Mouse (Mus musculus): Measurements from ENCODE around the gene Pccb. TPM values are rescaled to one million over a fixed set of nuclear protein-coding genes. Genes with fewer than 3 reads are reported as not detected.

The Pccb gene
- total RNA-seq, 2 experiments from 2014 or later = 43.5 to 45.5 TPM

GRCm38 (mm10) chr9:101072506-101072905 lies 37.8 kb upstream of the Pccb start:
- Histone ChIP-seq H3K27ac (peak overlapping the region; percentile 98), H3K4me3 (no peak overlapping the region; the same call in 1 of the 2 replicates)
- TF ChIP-seq CTCF (conservative IDR thresholded peaks at IDR 0.05) = no peak
- DNase-seq (ENCODE audit: low spot score in 2 of 2) = no peak

GRCm38 (mm10) chr9:101069781-101070180 lies 35.1 kb upstream of the Pccb start:
- DNase-seq (ENCODE audit: low spot score in 2 of 2) = no peak
- Histone ChIP-seq H3K27ac (no peak overlapping the region), H3K4me3 (no peak overlapping the region)
- TF ChIP-seq CTCF (conservative IDR thresholded peaks at IDR 0.05) = peak; percentile 60

DNA sequence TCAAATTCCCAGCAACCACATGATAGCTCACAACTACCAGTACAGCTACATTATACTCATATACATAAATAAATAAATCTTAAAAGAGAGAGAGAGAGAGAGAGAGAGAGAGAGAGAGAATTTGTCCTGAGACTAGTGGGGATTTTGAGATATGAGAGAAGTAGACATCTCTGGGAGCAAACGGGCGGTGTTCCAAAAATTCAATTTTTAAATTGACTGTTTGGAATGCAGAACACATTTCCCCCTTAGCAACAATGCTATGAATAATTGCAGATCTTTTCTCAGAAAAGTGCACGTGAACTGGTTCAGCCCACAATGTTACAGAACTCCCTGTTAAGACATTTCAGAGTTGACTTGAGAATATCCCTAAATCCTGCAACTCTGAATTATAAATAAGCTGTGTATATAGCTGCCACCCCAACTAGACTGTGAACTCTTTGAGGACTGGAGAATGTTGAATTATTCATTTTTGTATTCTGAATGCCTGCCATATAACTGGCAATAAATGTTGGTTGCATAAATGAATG lies 30.4 kb upstream of the Pccb start:
- Histone ChIP-seq H3K4me3 (no peak overlapping the region), H3K27ac (peak overlapping the region; percentile 78)
- no peak for DNase-seq (ENCODE audit: low spot score in 2 of 2)
- no peak for TF ChIP-seq CTCF (conservative IDR thresholded peaks at IDR 0.05)

DNA sequence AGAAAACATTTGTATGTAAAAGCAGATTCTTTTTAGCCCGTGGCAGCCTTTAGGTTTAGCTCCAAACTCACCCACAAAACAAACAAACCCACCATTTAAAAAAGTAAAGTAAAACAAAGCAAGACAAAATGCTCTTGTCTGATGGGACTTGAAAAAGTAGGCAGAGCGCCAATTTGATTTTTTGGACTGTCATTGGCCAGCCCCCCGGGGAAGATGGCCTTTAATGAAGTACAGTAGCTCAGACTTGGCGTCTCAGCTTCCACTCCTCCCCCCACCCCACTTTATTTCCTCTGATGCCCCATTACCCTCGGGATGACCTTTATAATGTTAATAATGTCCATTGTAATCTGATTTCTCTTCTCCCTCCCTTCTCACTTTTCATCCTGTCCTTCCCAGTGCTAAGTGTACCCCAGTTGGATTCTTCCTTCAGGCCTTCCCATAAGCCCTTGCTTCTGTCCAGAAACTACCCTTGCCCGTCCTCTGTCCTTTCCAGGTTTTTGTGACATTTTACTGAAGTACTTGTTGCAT lies 27.6 kb upstream of the Pccb start:
- H3K27ac ChIP-seq = no peak overlapping the region
- no peak for DNase-seq (ENCODE audit: low spot score in 2 of 2)
- TF ChIP-seq CTCF (conservative IDR thresholded peaks at IDR 0.05) = no peak

DNA sequence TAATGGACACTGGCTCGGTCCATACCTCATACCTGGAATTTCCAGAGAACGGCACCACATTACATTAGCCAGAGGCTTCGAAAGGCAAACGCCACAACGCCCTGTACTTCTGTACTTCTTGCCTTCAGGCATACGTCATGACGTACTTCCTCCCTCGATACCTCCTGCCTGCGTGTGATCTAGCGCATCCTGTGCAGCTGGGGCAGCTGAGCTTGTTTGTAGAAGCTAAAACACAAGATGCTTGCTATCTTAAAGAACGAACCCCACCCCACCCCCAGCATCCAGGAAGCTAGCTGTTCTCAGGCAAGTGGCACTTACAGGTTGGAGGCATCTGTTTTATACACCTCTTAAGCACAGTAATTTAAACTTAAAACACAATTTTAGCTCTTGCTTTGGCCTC lies 26.3 kb upstream of the Pccb start:
- no peak overlapping the region for H3K27ac ChIP-seq
- no peak for TF ChIP-seq CTCF (conservative IDR thresholded peaks at IDR 0.05)
- no peak for DNase-seq (ENCODE audit: low spot score in 2 of 2)
- H3K4me3 ChIP-seq = no peak overlapping the region

More for the DNA sequence above, 27.6 kb upstream of the Pccb start:
- H3K4me3 ChIP-seq = no peak overlapping the region

GRCm38 (mm10) chr9:101057156-101057555 lies 22.5 kb upstream of the Pccb start:
- Histone ChIP-seq H3K27ac (no peak overlapping the region), H3K4me3 (no peak overlapping the region)
- TF ChIP-seq CTCF (conservative IDR thresholded peaks at IDR 0.05) = no peak
- no peak for DNase-seq (ENCODE audit: low spot score in 2 of 2)

DNA sequence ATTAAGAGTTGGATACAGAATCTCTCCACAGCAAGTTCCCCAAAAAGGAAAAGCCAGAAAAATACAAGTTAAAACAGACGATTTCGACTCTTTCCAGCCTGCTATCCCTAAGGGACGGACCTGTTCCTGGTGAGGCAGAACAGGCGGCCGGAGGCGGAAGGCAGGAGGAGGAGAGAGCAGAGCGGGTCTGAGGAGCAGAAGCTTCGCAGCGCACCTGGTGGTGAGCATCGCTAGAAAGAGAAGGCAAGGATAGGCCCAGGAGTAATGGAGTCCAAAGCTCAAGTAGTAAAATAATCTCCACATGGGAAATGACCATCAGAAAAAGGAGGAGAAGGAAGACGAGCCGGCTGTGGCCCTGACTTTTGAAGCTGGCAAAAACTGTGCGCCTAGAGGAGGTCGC lies 18.6 kb upstream of the Pccb start:
- DNase-seq (ENCODE audit: low spot score in 2 of 2) = no peak
- no peak overlapping the region for H3K4me3 ChIP-seq
- peak overlapping the region; percentile 67; the same call in 1 of the 2 replicates for H3K27ac ChIP-seq
- peak; percentile 6; the same call in 1 of the 2 replicates for TF ChIP-seq CTCF (conservative IDR thresholded peaks at IDR 0.05)

DNA sequence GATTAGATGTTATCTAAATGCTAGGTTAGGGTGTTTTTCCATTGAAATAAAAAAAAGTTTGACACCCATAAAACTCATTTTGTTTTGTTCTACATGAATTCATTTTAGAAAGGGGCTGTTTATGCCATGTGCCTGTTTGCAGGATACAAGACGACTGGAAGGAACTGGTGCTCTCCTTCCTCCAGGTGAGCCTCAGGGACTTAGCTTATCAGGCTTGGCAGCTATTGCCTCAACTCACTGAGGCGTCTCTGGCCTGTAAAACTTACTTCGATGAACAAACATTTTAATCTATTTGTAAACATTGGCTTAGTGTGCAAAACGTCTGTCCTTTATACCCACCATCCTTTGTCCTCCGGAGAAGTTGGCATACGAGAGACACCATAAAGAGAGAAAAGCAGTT lies 18.0 kb upstream of the Pccb start:
- no peak for DNase-seq (ENCODE audit: low spot score in 2 of 2)
- no peak for TF ChIP-seq CTCF (conservative IDR thresholded peaks at IDR 0.05)
- Histone ChIP-seq H3K4me3 (no peak overlapping the region), H3K27ac (peak overlapping the region; percentile 67; the same call in 1 of the 2 replicates)

DNA sequence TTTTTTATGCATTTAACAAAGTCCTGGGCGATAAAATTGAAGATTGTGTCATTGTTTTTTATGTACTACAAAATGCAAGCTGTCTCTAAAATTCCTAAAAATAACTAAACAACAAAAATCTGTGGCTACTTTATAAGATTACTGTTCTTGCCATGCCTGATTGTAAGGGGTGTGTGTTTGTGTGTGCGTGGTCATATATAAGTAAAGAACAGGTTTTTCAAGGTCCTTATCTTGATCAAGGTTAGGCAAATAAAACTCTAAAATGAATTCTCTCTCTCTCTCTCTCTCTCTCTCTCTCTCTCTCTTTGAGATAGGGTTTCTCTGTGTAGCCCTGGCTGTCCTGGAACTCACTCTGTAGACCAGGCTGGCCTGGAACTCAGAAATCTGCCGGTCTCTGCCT lies 17.3 kb upstream of the Pccb start:
- TF ChIP-seq CTCF (conservative IDR thresholded peaks at IDR 0.05) = no peak
- Histone ChIP-seq H3K4me3 (no peak overlapping the region), H3K27ac (peak overlapping the region; percentile 67)
- no peak for DNase-seq (ENCODE audit: low spot score in 2 of 2)

DNA sequence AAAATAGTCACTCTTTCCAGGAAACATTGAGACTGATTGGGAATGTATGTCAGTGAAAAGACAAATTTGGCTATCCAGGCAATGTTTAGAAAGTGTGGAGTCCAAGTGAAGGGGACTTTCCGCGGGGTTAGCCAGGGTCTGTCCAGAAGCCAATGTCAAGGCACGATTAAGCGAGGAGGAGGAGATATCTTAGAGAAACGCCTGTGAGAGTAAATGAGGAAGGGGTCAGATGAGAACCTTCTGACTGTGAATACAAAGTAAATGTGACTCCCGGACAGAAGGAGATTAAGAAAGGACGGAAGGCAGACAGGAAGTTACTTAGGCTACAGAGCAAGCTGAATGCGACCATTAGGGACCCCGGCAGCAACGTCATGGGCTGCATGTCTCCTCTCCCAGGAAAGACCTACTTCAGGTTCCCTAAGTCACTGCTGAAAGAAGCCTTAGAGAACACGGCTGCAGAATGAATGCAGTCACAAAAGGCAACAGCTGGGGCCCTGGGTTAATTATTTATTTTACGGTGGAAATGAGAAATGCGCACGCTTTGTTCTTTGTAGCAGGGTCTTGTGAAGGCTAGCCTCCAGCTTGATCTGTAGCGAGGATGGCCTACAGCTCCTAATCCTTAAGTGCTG lies 11.1 kb upstream of the Pccb start:
- H3K27ac ChIP-seq = no peak overlapping the region
- no peak for TF ChIP-seq CTCF (conservative IDR thresholded peaks at IDR 0.05)
- no peak for DNase-seq (ENCODE audit: low spot score in 2 of 2)

GRCm38 (mm10) chr9:101042249-101042648 lies 7.6 kb upstream of the Pccb start:
- TF ChIP-seq CTCF (conservative IDR thresholded peaks at IDR 0.05) = no peak
- no peak overlapping the region for H3K27ac ChIP-seq
- no peak overlapping the region for H3K4me3 ChIP-seq
- DNase-seq (ENCODE audit: low spot score in 2 of 2) = no peak

More for the DNA sequence above, 11.1 kb upstream of the Pccb start:
- H3K4me3 ChIP-seq = no peak overlapping the region

- no peak for TF ChIP-seq CTCF (conservative IDR thresholded peaks at IDR 0.05)
- no peak for DNase-seq (ENCODE audit: low spot score in 2 of 2)
- Histone ChIP-seq H3K27ac (no peak overlapping the region), H3K4me3 (no peak overlapping the region)
Observed at GRCm38 (mm10) chr9:101041508-101041907, 6.8 kb upstream of the Pccb start.

GRCm38 (mm10) chr9:101038634-101039033 lies 3.9 kb upstream of the Pccb start:
- no peak for DNase-seq (ENCODE audit: low spot score in 2 of 2)
- TF ChIP-seq CTCF (conservative IDR thresholded peaks at IDR 0.05) = no peak
- Histone ChIP-seq H3K27ac (no peak overlapping the region), H3K4me3 (no peak overlapping the region)

DNA sequence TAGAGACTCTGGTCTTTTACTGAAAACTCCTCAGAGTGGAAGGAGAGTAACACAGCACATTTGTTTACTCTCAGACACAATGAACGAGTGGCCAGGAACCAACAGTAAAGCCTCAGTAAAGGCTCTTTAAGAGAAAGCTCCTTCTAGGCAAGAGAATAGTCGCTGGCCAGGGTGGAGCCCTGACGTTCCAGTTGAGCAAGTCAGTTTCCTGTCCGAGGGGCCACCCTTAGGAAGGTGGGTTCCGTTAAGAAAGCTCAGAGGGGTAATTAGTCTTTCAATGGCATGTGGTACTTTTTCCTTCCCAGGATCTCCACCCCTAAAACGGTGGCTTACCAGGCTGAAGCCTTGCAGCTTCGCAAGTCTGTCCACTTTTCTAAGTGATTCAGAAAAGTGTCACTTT lies 2.7 kb upstream of the Pccb start:
- Histone ChIP-seq H3K27ac (no peak overlapping the region), H3K4me3 (no peak overlapping the region)
- no peak for TF ChIP-seq CTCF (conservative IDR thresholded peaks at IDR 0.05)
- DNase-seq (ENCODE audit: low spot score in 2 of 2) = no peak
